Mouse (Mus musculus) limb, embryonic 10.5 days (tissue): ENCODE measurements around the gene Mrps16. TPM values are rescaled to one million over a fixed set of nuclear protein-coding genes. Genes with fewer than 3 reads are reported as not detected.
A peak's percentile ranks its signal among the peaks of the same experiment; 100 is the strongest.

Experiments
- DNase-seq: peaks from one replicate; pipeline ENCODE4 v3.0.0-alpha.2; 2017; ENCODE audit warnings: low spot score
- H3K27ac ChIP-seq: fragments of 300-500 bp; sonication (generic); 2 replicates; pipeline ENCODE4 v1.5.1; 2016; ENCODE audit warnings: mild to moderate bottlenecking
- H3K27me3 ChIP-seq: fragments of 300-500 bp; sonication (generic); 2 replicates; pipeline ENCODE4 v1.6.1; 2016; ENCODE audit warnings: low read depth, mild to moderate bottlenecking; ENCODE audit not compliant: poor library complexity, severe bottlenecking
- H3K36me3 ChIP-seq: fragments of 300-500 bp; sonication (generic); 2 replicates; pipeline ENCODE4 v1.6.1; 2016; ENCODE audit warnings: mild to moderate bottlenecking, moderate library complexity
- H3K4me1 ChIP-seq: fragments of 300-500 bp; sonication (generic); 2 replicates; pipeline ENCODE4 v1.6.1; 2016
- H3K4me3 ChIP-seq: fragments of 300-500 bp; sonication (generic); 2 replicates; pipeline ENCODE4 v1.5.1; 2016; ENCODE audit warnings: mild to moderate bottlenecking, moderate library complexity
- H3K9me3 ChIP-seq: fragments of 300-500 bp; sonication (generic); replicated peaks from 2 replicates; pipeline ENCODE4 v1.6.1; 2016; ENCODE audit warnings: mild to moderate bottlenecking
- WGBS: fragments of 180-500 bp; shearing (Covaris S2); methylation state at CpG from one replicate; pipeline ENCODE4 v1.1.7; 2016; 5-methylcytosine and 5-hydroxymethylcytosine counted together
- polyA plus RNA-seq: library from polyadenylated mRNA; unstranded; fragments of >200 nt; fragmentation: Nextera tagmentation; extraction: Ambion mirVana; gene quantifications from 2 replicates; pipeline ENCODE4 v1.2.1, GENCODE M21; 2016

Gene Mrps16
- polyA plus RNA-seq = 90.4 TPM in 2 replicates

GRCm38 (mm10) chr14:20393205-20393913, at the start of gene Mrps16:
Mrps16 (minus strand) TSS chr14:20393634.
- Histone ChIP-seq H3K36me3 (peaks cover 22% of the 10 kb centered on the region), H3K27me3 (no peaks in the 10 kb centered on the region), H3K4me1 (peaks cover 10% of the 10 kb centered on the region), H3K4me3 (peak within 1 kb of the TSS; percentile 86), H3K27ac (peak within 1 kb of the TSS; percentile 95), H3K9me3 (no peaks in the 10 kb centered on the region)
- peak; percentile 96 for DNase-seq
- WGBS = under 1% methylated on average over 68 of the region's 68 CpGs

- 74% methylated on average over 17 of the region's 17 CpGs for WGBS
- 0 out of 2 replicates have a peak, but pooled peaks cover 3% of the 10 kb centered on the region for H3K4me1 ChIP-seq
- no peaks in the 10 kb centered on the region for H3K36me3 ChIP-seq
- no peak overlapping the region for H3K4me3 ChIP-seq
- no peaks in the 10 kb centered on the region for H3K9me3 ChIP-seq
- DNase-seq = no peak
- H3K27ac ChIP-seq = no peak overlapping the region
- no peaks in the 10 kb centered on the region for H3K27me3 ChIP-seq
Observed at GRCm38 (mm10) chr14:20442252-20442651, 48.8 kb upstream of the Mrps16 start.

- H3K36me3 ChIP-seq = no peaks in the 10 kb centered on the region
- no peak for DNase-seq
- no peaks in the 10 kb centered on the region for H3K9me3 ChIP-seq
- WGBS = 76% methylated on average over 6 of the region's 6 CpGs
- no peaks in the 10 kb centered on the region for H3K27me3 ChIP-seq
- no peak overlapping the region for H3K4me3 ChIP-seq
- H3K4me1 ChIP-seq = no peaks in the 10 kb centered on the region
- no peak overlapping the region for H3K27ac ChIP-seq
Observed at GRCm38 (mm10) chr14:20436976-20437375, 43.5 kb upstream of the Mrps16 start.

- Histone ChIP-seq H3K27ac (no peak overlapping the region), H3K9me3 (no peaks in the 10 kb centered on the region), H3K4me3 (no peak overlapping the region), H3K27me3 (no peaks in the 10 kb centered on the region), H3K36me3 (no peaks in the 10 kb centered on the region), H3K4me1 (no peaks in the 10 kb centered on the region)
- WGBS = 85% methylated on average over 4 of the region's 4 CpGs
- DNase-seq = no peak
Observed at GRCm38 (mm10) chr14:20432420-20432819, 39.0 kb upstream of the Mrps16 start.

GRCm38 (mm10) chr14:20431726-20432125, 38.3 kb upstream of the Mrps16 start:
- Histone ChIP-seq H3K9me3 (no peaks in the 10 kb centered on the region), H3K27me3 (no peaks in the 10 kb centered on the region), H3K4me1 (no peaks in the 10 kb centered on the region), H3K36me3 (no peaks in the 10 kb centered on the region), H3K27ac (no peak overlapping the region), H3K4me3 (no peak overlapping the region)
- WGBS = 82% methylated on average over 6 of the region's 6 CpGs
- no peak for DNase-seq

GRCm38 (mm10) chr14:20429833-20430232, 36.4 kb upstream of the Mrps16 start:
- DNase-seq = no peak
- Histone ChIP-seq H3K36me3 (no peaks in the 10 kb centered on the region), H3K4me1 (no peaks in the 10 kb centered on the region), H3K4me3 (no peak overlapping the region), H3K27me3 (no peaks in the 10 kb centered on the region), H3K9me3 (no peaks in the 10 kb centered on the region), H3K27ac (no peak overlapping the region)
- 76% methylated on average over 1 of the region's 1 CpGs for WGBS

- no peaks in the 10 kb centered on the region for H3K36me3 ChIP-seq
- H3K4me3 ChIP-seq = no peak overlapping the region
- no peak for DNase-seq
- no peaks in the 10 kb centered on the region for H3K9me3 ChIP-seq
- H3K27ac ChIP-seq = no peak overlapping the region
- WGBS = 35% methylated on average over 1 of the region's 1 CpGs
- H3K27me3 ChIP-seq = no peaks in the 10 kb centered on the region
- H3K4me1 ChIP-seq = no peaks in the 10 kb centered on the region
Observed at GRCm38 (mm10) chr14:20428593-20428992, 35.2 kb upstream of the Mrps16 start.

GRCm38 (mm10) chr14:20423046-20423445, 29.6 kb upstream of the Mrps16 start:
- DNase-seq = no peak
- no peak overlapping the region for H3K27ac ChIP-seq
- H3K27me3 ChIP-seq = no peaks in the 10 kb centered on the region
- no peaks in the 10 kb centered on the region for H3K9me3 ChIP-seq
- H3K36me3 ChIP-seq = no peaks in the 10 kb centered on the region
- WGBS = 89% methylated on average over 6 of the region's 6 CpGs
- H3K4me3 ChIP-seq = no peak overlapping the region
- no peaks in the 10 kb centered on the region for H3K4me1 ChIP-seq

GRCm38 (mm10) chr14:20422257-20422656, 28.8 kb upstream of the Mrps16 start:
- no peak overlapping the region for H3K4me3 ChIP-seq
- no peak for DNase-seq
- WGBS = 80% methylated on average over 7 of the region's 7 CpGs
- no peak overlapping the region for H3K27ac ChIP-seq
- no peaks in the 10 kb centered on the region for H3K27me3 ChIP-seq
- H3K4me1 ChIP-seq = no peaks in the 10 kb centered on the region
- H3K9me3 ChIP-seq = no peaks in the 10 kb centered on the region
- H3K36me3 ChIP-seq = no peaks in the 10 kb centered on the region

- WGBS = 53% methylated on average over 1 of the region's 1 CpGs
- Histone ChIP-seq H3K36me3 (no peaks in the 10 kb centered on the region), H3K9me3 (no peaks in the 10 kb centered on the region), H3K27me3 (no peaks in the 10 kb centered on the region), H3K27ac (no peak overlapping the region), H3K4me3 (no peak overlapping the region), H3K4me1 (no peaks in the 10 kb centered on the region)
- DNase-seq = no peak
Observed at GRCm38 (mm10) chr14:20400071-20400470, 6.6 kb upstream of the Mrps16 start.

- DNase-seq = no peak
- WGBS = 56% methylated on average over 4 of the region's 4 CpGs
- H3K4me1 ChIP-seq = peaks cover 5% of the 10 kb centered on the region
- H3K36me3 ChIP-seq = no peaks in the 10 kb centered on the region
- H3K9me3 ChIP-seq = no peaks in the 10 kb centered on the region
- H3K27me3 ChIP-seq = no peaks in the 10 kb centered on the region
- no peak overlapping the region for H3K27ac ChIP-seq
- no peak overlapping the region for H3K4me3 ChIP-seq
Observed at GRCm38 (mm10) chr14:20398864-20399263, 5.4 kb upstream of the Mrps16 start.

GRCm38 (mm10) chr14:20397220-20397619, 3.8 kb upstream of the Mrps16 start:
- peaks cover 6% of the 10 kb centered on the region for H3K4me1 ChIP-seq
- WGBS = 90% methylated on average over 9 of the region's 9 CpGs

GRCm38 (mm10) chr14:20392326-20392725, 1.1 kb downstream of the Mrps16 start:
- H3K27me3 ChIP-seq = no peaks in the 10 kb centered on the region
- no peaks in the 10 kb centered on the region for H3K9me3 ChIP-seq
- peaks cover 18% of the 10 kb centered on the region for H3K4me1 ChIP-seq
- H3K27ac ChIP-seq = no peak overlapping the region
- 86% methylated on average over 4 of the region's 4 CpGs for WGBS
- H3K36me3 ChIP-seq = peaks cover 29% of the 10 kb centered on the region
- H3K4me3 ChIP-seq = no peak overlapping the region
- DNase-seq = no peak

More at GRCm38 (mm10) chr14:20397220-20397619, 3.8 kb upstream of the Mrps16 start:
- no peaks in the 10 kb centered on the region for H3K27me3 ChIP-seq
- H3K4me3 ChIP-seq = no peak overlapping the region
- no peaks in the 10 kb centered on the region for H3K9me3 ChIP-seq
- H3K36me3 ChIP-seq = no peaks in the 10 kb centered on the region
- H3K27ac ChIP-seq = no peak overlapping the region
- no peak for DNase-seq
